Mouse (Mus musculus) gastrocnemius, postnatal 36 days (tissue): ENCODE measurements around the gene Tmem199. TPM values are rescaled to one million over a fixed set of nuclear protein-coding genes. Genes with fewer than 3 reads are reported as not detected.

Experiments
- DNase-seq, 2 experiments: peaks; one replicate each; pipeline ENCODE4 v3.0.0; 2022
- intact Hi-C: fragments of 180-260 bp; cut with DNase I; formaldehyde crosslinking; loops from one replicate; pipeline ENCODE4 v1.15.1; 2025
- total RNA-seq, 2 experiments: library from RNA; stranded (reverse); gene quantifications; 2 replicates each; pipeline ENCODE4 v1.2.3; 2021

Gene Tmem199
- total RNA-seq, 2 experiments from 2014 or later, result 11.9 to 12.3 TPM

DNA sequence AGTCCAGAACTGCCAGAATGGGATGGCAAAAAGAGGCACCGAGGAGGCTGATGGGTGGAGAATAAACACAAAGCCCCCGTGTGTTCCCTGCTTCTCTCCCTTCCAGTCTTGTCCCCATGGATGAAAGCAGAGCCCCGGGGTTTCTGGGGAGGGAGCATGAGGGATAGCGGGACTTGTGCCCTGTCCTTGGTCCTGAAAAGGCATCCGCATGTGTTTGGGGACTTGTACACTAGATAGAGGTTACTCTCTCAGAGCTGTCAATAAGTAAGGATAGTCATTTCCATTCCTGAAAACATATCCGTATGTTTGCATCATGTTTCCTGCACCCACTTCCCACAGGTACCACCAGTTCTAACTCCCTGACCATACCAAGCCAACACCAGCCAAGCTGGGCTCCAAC lies 16.1 kb downstream of the Tmem199 start:
- intact Hi-C loops, result no loop called here
- no peak for DNase-seq

DNA sequence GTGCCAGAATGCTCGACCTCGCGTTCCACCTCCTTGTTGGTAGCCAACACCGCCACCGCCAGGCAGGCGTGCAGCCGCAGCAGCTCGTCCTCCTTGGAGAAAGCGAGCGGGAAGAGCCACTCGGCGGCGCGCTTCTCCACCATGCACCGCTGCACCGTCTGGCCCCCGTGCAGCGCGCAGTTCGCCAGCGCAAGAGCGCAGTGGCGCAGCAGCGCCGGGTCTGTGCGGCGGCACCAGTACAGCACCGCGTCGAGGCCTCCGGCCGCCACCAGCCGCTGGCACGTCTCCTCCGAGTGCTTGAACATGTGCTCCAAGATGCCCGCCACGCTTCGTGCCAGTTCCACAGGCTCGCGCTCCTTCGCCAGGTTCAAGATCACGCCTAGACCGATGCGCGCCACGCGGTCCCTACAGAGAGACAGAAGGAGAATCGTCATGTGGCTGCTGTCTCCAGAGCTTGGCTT lies 21.2 kb downstream of the Tmem199 start:
- intact Hi-C loops, result no loop called here
- DNase-seq, result no peak

DNA sequence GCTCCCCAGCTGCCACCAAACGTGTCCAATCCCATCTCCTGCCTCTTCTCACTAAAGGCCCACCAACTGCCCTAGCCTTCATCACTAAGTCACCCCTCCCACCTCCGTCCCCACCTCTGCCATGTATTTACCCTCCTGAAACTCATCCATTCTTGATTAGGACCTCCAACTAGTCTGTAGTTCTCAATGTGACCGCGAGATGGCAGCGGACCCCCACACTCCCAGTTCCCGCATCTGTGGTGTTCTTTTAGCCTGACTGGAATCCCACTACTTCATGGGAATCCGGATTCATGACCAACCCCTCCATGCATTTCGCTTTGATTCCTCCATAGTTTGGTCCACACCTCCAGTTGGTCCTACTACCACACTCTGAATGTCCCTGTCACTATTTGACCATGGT lies 23.8 kb downstream of the Tmem199 start:
- peak; percentile 44 to 69 for DNase-seq
- intact Hi-C loops, result no loop called here

DNA sequence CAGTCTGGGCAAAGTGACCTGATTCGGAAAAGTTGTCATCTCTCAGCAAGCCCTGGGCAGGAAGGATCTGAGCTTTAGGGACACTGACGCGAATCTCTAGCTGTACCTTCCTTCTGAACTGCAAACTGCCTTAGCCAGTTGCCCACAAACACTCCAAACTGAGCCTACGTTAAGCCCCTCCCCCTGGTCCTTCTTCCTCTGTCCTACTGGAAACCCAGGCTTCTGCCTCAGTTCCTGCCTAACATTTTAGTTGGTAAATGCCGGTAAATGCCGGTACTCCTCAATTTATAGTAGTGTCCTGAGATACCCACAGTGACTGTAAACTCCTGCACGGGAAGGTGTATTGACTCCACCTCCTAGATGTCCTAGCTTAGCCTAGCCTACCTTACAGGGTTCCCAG lies 28.3 kb downstream of the Tmem199 start:
- intact Hi-C loops, result no loop called here
- no peak for DNase-seq

DNA sequence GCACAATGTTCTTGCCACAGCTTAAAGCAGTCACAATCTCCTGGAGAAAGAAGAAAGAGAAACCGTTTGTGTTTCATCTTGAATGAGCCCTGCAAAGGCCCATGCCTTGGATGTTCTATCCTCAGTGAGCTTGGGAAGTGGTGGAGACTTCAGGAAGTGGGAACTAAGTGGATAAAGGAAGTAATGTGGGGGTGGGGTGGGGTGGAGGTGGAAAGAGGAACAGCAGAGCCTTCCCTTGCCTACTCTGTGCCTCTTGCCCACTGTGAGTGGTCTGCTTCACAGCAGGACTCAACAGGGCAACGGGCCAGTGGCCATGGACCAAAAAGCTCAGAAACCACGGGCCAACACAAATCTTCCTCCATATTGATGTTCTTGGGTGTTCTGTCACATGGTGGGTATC lies 36.7 kb downstream of the Tmem199 start:
- intact Hi-C loops, result no loop called here
- no peak for DNase-seq

DNA sequence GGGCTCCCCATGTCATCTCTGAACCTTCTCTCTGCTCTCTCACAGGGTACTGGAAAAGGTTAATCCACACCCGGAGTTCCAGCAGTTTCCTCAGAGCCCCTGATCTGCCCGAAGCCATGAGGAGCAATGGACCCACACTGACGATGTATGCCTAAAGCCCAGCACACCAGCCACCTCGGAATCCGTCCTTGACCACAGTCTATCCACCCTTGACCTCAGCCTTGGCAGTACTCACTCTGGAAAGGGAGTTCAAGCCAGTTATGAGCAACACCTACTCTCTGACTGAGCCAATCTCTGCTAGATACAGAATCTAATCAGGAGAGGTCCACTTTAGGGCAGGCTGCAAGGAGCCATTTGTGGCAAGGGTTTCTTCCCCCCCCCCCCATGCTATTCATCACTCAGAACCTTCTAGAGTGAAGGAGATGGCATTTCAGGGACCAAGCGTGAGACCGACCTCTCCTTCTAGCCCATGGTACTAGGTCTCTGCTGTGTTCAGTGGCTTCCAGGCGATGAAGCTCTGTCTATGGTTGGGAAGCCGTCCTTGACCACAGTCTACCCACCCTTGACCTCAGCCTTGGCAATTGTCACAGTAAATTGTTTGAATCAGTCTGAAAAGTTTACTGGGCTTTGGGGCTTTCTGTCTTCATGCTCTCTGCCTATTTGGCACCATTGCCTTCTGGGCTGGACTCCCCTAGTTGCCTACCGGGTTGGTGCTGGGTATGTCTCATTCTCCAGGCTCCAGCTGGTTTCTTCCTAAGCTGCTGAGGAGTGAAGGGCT lies 40.5 kb downstream of the Tmem199 start:
- no peak for DNase-seq
- intact Hi-C loops, result no loop called here

DNA sequence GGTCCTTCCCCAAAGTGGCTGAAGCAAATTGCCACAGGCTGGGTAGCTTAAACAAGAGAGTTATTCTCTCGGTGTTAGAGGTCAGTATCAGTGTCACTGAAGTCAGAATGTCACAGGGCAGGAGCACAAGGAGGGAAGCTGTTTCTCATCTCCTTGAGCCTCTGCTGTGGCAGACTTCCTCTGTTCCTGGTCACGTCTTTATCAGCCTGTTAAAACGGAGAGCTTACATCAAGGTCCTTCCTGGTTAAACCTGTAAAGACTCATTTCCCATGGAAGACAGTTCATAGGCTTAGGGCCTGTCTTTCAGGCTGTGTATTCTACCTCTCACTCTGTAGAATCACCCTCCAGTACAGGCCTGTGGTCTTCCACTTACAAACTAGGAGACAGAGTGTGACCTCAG lies 44.0 kb downstream of the Tmem199 start:
- no peak for DNase-seq
- intact Hi-C loops, result no loop called here

DNA sequence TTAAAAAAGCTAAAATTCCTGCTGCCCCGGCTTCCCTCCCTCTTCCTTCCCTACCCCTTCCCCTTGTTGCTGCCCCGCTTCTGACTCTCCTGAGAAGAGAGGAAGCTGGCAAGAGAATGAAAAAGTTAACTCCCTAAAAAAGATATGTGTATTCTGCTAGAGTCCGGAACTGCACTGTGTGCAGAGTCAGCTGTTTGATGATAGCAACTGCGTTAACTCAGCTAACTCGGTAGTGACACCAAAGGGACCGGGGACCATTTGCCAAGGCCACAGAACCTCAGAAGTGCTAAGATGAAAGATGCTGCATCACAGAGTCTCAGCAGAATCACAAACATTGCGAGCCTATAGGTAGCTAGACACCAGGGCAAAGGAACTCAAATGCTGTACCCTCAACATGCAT lies 44.5 kb downstream of the Tmem199 start:
- no peak for DNase-seq
- intact Hi-C loops, result no loop called here

DNA sequence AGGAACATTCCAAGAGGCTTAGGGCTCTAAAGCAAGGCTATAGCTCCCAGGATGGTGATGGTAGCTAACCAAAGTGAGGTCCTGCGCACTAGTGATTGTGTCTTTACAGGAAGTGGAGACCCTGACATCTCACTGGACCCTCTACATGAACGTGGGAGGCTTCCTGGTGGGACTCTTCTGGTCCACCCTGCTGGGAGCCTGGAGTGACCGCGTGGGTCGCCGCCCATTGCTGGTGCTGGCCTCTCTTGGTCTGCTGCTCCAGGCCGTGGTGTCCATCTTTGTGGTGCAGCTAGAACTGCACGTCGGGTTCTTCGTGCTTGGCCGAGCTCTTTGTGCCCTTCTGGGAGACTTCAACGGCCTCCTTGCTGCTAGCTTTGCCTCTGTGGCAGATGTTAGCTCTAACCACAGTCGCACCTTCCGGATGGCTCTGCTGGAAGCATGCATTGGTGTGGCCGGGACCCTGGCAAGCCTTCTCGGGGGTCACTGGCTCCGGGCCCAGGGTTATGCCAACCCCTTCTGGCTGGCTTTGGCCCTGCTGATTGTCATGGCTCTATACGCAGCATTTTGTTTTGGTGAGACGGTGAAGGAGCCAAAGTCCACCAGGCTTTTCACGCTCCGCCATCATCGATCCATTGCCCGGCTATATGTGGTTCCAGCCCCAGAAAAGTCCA lies 45.6 kb downstream of the Tmem199 start:
- no peak for DNase-seq
- intact Hi-C loops, result no loop called here

DNA sequence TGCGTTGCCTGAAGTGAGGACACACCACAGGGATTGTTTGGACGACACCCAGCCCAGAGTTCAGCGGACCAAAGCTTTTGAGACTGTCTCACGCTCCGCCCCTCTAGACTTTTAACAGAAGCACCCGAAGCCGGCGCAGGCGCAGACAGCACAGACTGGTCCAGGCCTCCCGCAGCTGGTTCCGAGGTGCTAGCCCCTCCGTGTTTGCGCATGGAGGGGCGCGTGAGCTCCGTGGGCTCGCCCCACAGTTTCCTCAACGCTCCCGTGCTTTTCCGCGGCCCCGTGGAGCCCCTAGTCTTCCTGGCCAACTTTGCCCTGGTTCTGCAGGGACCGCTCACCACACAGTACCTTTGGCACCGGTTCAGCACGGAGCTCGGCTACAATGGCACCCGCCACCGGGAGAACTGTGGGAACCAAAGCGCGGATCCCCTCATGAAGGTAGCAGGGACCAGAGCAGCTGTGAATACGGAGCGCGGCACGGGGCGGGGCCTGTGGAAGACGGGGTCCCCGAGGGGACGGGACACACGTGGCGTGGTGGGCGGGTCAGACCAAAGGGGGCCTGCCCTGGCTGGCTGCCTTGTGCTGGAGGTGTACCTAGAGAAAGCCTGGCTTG lies 46.3 kb downstream of the Tmem199 start, which contains the start of gene Slc46a1:
TSS of gene Slc46a1 (plus strand) at position 130 of the 613 bp plus-strand sequence.
- DNase-seq, result peak; percentile 77 to 86
- intact Hi-C loops, result no loop called here

DNA sequence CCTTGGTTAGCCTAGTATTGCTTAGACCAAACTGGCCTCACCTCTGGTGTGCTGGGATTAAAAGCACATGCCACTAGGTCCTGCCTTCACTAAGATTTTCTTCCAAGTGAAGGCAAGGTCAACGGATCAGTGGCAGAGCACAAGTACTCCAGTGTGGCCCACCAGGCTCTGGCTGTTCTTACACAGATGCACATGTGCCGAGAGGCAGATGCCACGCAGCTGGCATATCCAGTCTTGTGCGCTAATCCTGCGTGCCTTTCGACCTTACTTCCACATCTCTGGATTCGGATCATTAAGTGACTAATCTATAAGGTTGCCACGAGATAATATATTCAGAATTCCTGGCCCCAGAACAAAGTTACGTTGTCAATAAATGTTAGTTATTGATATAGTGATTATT lies 46.9 kb downstream of the Tmem199 start:
- intact Hi-C loops, result no loop called here
- no peak for DNase-seq

DNA sequence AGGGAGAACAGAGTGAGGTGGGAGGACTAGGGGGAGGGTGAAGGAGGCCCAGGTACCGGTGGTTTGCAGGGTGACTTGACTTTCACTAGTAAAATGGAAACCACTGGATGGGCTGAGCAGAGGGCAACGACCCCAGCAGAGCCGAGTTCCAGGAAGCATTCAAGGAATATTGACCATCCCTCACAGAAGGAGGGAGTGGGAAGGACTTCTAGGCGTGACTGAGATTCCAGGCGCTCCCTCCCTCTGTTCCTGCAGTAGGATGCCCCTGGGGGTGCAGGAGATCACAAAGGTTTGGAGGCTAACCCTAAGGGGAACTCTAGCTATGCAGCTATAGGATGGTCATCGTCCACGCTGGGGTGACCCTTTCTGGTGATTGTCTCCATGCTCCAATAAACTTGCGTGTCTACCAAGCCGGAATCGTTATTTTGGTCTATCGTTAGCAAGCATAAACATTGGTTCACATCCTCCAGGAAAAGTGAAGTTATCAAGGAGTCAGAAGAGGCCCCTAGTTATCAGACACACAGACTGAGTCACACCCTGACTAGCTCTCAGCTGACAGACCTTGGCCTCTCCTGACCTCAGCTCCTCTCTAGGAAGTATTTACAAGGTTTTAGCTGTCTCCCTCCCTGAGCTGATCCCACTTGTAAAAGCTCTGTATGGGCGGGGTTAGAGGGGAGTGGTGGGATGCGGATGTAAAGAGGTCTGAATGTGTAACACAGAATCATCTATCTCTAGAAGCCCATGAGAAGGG lies 48.5 kb downstream of the Tmem199 start:
- DNase-seq, result no peak
- intact Hi-C loops, result no loop called here

DNA sequence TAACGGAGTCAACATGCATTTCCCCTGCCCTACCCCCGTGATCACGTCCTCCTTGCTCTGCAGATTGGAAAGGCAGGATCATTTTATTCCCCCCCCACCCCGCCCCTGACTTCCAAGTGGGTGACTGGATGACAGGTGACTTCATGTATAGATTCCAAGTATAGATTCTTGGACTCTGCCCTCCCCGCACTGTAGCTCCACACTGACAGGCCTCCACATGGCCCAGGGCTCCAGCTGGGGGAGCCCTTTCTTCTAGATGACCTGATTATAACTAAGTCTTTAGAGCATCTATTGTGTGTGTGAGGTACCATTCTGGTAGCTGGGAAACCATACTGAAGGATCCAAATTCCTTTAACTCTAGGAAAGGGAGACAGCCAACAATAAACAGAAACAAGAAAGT lies 49.3 kb downstream of the Tmem199 start:
- DNase-seq, result no peak
- intact Hi-C loops, result no loop called here

DNA sequence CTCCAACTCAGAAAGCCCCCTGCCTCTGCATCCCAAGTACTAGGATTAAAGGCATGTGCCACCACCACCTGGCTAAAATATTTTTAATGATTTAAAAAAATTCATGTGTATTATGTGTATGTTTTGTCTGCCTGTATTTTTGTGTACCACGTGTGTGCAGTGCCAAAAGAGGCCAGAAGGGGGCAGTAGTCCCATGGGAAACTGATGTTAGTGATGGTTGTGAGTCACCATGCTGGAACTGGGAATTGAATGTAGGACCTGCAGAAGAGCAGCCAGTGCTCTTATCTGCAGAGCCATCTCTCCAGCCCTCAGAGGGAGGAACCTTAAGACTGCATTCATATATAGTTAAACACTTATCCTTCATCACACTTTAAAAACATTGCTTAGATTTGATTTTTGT lies 50.1 kb downstream of the Tmem199 start:
- no peak for DNase-seq
- intact Hi-C loops, result no loop called here

DNA sequence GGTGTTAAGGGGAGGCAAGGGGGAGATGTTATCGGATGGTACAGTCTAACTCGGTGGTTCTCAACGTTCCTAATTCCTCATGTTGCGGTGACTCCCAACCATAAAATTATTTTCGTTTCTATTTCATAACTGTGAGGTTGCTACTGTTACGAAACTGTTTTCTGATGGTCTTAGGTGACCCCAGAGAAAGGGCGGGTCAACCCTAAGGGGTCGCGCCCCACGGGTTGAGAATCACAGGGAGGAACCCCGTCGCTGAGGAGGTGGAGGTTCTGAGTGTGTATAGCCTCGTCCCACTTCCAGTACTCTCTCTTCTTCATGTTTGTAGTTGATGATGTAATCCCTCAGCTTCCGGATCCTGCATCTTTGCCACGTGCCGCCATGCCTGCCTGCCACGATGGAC lies 53.2 kb downstream of the Tmem199 start:
- DNase-seq, result no peak
- intact Hi-C loops, result no loop called here

Other genes starting within 250 kb of the Tmem199 start
- under 1 TPM; 0.42 to 0.84 TPM for gene BC030499, start 221.3 kb downstream of the Tmem199 start, total RNA-seq
- gene Spag5, start 210.6 kb downstream of the Tmem199 start, total RNA-seq, result 1 to 10 TPM; 2.4 to 4.1 TPM
- 1 to 10 TPM; 1.3 to 1.9 TPM for gene Aldoc, start 189.2 kb downstream of the Tmem199 start, total RNA-seq
- gene Pigs, start 183.8 kb downstream of the Tmem199 start, total RNA-seq, result 10 to 100 TPM; 20.1 to 21.3 TPM
- gene Unc119, start 168.7 kb downstream of the Tmem199 start, total RNA-seq, result 10 to 100 TPM; 10.1 to 16.2 TPM
- gene Foxn1, start 125.6 kb downstream of the Tmem199 start, total RNA-seq, result under 1 TPM in 1 of 2 experiments, not detected in 1; 0.10 TPM
- gene Slc13a2, start 90.0 kb downstream of the Tmem199 start, total RNA-seq, result not detected
- 1 to 10 TPM in 1 of 2 experiments, under 1 TPM in 1; 0.67 to 1.2 TPM for gene Slc46a1, start 46.5 kb downstream of the Tmem199 start, total RNA-seq
- gene Sarm1, start 14.4 kb downstream of the Tmem199 start, total RNA-seq, result 1 to 10 TPM in 1 of 2 experiments, under 1 TPM in 1; 0.69 to 1.1 TPM
- gene Vtn, start 13.1 kb downstream of the Tmem199 start, total RNA-seq, result 10 to 100 TPM; 11.4 to 12.2 TPM
- not detected for gene Sebox, start 8.7 kb downstream of the Tmem199 start, total RNA-seq
- 100 to 1,000 TPM in 1 of 2 experiments, 10 to 100 TPM in 1; 99.0 to 103 TPM for gene Poldip2, start within 50 bp of the Tmem199 start, total RNA-seq
- 10 to 100 TPM; 38.0 to 43.5 TPM for gene Tnfaip1, start 24.2 kb upstream of the Tmem199 start, total RNA-seq
- 10 to 100 TPM; 18.1 to 19.9 TPM for gene Ift20, start 24.2 kb upstream of the Tmem199 start, total RNA-seq
- gene Tmem97, start 38.6 kb upstream of the Tmem199 start, total RNA-seq, result 1 to 10 TPM; 1.9 to 2.1 TPM
- 1 to 10 TPM; 6.5 to 7.9 TPM for gene Nlk, start 185.2 kb upstream of the Tmem199 start, total RNA-seq
- gene Ccnq, start 239.6 kb upstream of the Tmem199 start, total RNA-seq, result 10 to 100 TPM; 10.3 to 10.4 TPM